Mouse (Mus musculus) large intestine, adult 2 months (tissue): ENCODE measurements around the gene Inhbe. TPM values are rescaled to one million over a fixed set of nuclear protein-coding genes. Genes with fewer than 3 reads are reported as not detected.
A peak's percentile ranks its signal among the peaks of the same experiment; 100 is the strongest.
"Not testable (repeated sequence)": the region's sequence is repeated elsewhere in the genome, so short reads cannot be mapped to it uniquely, and the experiment has no call there.

Experiments
- DNase-seq: peaks from one replicate; pipeline ENCODE4 v3.0.0-alpha.2; 2012; ENCODE audit warnings: low read depth, low spot score
- WGBS: fragments of 180-500 bp; shearing (Covaris S2); methylation state at CpG from one replicate; pipeline ENCODE4 v1.1.7; 2018; 5-methylcytosine and 5-hydroxymethylcytosine counted together
- polyA plus RNA-seq: library from polyadenylated mRNA; depleted of rRNA; stranded (reverse); fragments of >200 nt; gene quantifications from 2 replicates; pipeline ENCODE4 v1.2.3, GENCODE M21; 2012

Inhbe gene
- polyA plus RNA-seq, 1 experiment: not detected

DNA sequence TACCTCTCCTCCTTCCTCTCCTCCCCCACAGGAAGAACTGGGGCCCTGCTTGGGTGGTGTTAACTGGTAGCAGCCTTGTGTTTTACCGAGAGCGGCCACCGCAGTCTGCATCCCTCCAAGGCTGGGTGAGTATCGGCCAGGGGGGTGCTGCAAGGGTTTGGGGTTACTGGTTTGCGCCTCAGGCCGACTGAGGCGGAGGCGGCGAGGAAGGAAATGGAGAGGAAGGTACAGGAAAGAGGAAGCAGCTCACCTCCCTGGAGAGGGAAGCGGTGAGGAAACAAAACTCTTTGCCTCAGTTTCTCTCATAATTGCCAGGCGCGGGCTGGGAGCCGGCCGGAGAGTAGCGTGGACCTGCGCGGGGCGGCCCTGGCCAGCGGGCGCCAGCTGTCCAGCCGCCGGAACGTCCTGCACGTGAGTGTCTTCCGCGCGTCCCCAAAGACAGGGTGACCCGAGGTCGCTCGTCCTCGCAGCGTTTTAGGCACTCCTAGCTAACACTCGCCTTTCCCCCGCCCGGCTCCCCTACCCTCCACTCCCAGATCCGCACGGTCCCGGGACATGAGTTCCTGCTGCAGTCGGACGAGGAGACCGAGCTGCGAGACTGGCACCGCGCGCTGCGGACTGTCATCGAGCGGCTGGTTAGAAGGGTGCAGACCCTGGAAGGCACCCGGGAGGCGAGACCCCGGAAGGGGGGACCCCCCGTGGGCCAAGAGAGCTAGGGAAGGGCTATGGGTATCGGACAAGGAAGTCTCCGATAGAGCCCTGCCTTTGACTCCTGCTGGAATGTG is 28.0 kb downstream of the Inhbe start:
- 3% methylated on average over 54 of the region's 54 CpGs for WGBS
- no peak for DNase-seq

DNA sequence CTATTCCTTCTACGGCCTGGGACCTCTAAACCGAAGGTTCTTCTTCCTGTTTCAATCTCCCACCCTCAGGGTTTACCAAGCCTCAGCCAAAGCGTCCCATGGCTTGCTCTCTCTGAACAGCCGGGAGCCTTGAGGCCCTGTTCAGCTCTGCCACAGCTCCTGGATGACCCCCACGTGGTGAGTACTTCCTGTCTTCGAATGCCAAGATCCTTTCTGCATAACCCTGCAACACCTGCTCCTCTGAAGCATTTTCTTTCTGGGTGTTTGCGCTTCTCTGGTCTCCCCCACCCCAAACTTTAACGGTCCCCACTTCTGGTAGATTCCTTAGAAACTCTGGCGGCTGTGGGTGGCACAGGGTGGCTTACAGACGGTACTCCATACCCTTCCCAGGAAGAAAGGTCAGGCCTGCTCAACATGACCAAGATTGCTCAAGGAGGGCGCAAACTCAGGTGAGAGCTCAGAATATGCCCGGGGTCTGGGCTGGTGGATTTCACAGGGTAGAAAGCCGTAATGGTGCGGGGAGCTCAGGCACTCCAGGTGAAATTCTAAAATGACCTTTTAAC is 28.7 kb downstream of the Inhbe start:
- no peak for DNase-seq
- WGBS: 45% methylated on average over 14 of the region's 14 CpGs

DNA sequence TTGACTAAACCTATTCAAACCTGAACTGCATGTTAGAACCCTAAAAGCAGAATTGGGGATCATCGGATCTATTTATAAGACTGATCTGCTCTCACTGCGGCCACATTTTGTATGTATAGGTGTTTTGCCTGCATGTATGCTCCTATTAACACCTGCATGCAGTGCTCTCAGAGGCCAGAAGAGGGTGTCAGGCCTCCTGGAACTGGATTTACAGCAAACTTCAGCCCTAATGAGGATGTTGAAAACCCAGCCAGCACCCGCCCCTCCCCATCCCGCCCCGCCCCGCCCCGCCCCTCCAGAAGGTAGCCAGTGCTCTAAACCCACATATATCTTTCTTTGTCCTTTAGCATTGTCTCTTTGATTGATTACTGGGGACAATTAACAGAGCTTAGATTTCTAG is 29.7 kb downstream of the Inhbe start:
- 5% methylated on average over 7 of the region's 7 CpGs for WGBS
- peak; percentile 60 for DNase-seq

DNA sequence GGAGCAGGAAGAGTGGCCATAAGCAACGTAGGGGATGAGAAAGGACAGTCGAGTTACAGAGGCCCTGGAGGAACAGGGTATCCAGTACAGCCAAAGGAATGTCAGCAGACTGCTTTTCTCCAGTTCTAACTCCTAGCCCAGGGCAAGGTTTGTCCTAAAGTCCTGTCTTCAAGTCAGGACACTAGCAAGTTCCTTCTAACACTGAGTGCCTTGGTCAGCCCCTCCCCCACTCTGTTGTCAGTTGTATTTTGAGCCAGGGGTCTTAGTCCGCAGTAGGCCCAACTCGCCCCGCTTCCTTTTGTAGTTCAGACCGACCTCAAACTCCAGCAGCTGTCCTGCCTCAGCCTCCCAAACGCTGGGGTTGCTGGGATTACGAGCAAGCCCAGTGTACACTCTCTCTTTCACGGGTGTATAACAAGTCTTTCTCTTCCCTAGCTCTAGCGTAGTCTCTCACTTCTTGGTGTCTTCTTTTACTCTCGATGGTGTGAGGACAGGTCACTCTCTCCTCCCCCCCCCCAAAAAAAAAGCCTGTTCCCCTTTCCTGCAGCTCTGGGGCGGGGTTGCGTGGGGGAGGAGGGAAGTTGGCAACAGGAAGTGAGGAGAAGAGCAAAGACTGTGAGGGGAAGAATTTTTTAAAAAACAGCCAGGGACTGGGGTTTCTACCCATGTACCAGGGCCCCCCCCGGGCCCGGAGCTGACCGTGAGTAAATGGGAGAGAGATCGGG is 30.9 kb downstream of the Inhbe start:
- DNase-seq: no peak
- WGBS: 73% methylated on average over 17 of the region's 17 CpGs

DNA sequence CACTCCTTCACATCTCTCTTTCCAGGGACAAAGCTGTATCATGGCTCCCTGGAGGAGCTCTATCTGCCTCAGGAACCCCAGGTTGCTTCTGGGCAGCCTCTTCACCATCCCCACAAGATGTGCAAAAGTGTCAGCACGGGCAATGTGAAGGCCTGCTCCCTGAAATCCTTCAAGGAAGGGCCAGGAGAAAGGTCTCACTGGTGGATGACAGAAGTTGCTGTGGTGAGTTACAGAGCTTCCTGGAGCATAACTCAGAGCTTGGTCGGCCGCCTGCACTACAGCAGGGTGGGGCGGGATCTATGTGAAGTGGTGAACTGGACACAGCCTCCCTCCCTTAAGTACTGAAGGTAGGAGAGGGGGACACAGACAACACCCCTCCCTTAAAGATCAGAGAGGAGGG is 31.5 kb downstream of the Inhbe start:
- 38% methylated on average over 4 of the region's 4 CpGs for WGBS

DNA sequence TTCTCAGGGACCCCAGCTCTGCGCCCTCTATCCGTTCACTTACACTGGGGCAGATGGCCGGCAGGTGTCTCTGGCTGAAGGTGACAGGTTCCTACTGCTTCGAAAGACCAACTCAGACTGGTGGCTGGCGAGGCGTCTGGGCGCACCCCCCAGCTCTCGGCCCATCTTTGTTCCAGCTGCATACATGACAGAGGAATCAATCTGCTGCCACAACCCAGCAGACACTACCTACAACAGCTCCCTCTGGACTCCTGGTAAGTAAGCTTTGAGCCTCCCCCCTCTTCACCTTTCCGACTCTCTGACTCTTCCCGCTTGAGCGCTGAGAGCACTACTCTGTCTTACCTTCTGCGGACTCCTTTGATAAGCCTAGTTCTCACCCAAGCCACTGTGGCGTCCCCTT is 32.0 kb downstream of the Inhbe start:
- no peak for DNase-seq
- 72% methylated on average over 13 of the region's 13 CpGs for WGBS

More for the DNA sequence above, 31.5 kb downstream of the Inhbe start:
- no peak for DNase-seq

DNA sequence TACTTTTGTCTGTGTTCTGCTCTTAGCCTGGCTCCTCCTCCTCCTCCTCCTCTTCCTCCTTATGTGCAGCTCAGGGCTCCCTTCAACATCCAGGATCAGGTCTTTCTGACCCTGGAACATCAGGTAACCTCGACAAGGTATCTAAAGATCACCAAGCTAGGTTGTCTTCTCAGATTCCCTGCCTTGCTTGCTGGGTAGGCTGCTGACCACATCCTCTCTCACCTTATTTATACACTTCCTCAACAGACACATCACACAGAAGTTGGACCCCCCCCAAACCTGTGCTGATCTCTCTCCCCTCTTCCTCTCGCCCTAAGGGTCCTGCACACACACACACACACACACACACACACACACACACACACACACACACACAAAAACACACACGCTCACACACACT is 32.6 kb downstream of the Inhbe start, which contains the start of gene Arhgap9:
Gene Arhgap9, plus strand, starts transcription at position 344 of the 400 bp plus-strand sequence.
- no peak for DNase-seq
- 80% methylated on average over 3 of the region's 3 CpGs for WGBS

DNA sequence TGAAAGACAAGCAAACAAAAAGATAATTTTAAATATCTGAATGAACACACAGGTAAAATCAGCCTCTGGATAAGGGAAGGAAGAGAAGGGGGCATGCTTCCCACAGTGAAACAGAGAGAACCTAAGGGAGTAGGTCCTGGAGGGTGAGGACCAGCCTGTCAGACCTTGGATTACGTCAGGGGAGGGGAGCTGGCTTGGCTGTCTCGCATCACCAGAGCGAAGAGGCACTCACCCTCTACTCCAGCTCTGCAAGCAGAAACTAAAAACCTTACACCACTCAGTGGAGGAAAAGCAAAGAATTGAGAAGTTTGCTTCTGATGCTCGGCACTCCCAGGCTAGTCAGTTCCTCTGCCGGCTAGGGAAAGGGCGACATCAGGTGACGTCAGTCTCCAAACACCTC is 34.2 kb downstream of the Inhbe start:
- 73% methylated on average over 7 of the region's 7 CpGs for WGBS
- DNase-seq: no peak

DNA sequence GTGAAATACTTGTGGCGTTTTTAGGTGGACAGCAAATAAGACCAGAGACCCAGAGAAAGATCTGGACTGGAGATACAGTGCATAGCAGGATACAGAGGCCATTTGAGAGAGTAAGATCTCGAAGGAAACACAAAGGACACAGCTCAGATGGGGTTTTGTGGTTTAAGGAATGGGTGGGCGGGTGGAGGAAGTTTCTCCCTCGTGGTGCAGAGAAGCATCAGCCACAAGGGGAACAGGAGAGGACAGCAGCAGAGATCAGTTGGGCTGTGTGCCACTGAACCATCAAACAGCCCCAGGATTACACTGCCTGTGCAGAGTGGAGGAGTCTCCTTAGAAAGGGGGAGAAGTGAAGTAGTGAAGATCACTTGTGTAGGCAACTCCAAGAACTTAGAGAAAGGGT is 36.2 kb downstream of the Inhbe start:
- DNase-seq: no peak
- 39% methylated on average over 4 of the region's 4 CpGs for WGBS

DNA sequence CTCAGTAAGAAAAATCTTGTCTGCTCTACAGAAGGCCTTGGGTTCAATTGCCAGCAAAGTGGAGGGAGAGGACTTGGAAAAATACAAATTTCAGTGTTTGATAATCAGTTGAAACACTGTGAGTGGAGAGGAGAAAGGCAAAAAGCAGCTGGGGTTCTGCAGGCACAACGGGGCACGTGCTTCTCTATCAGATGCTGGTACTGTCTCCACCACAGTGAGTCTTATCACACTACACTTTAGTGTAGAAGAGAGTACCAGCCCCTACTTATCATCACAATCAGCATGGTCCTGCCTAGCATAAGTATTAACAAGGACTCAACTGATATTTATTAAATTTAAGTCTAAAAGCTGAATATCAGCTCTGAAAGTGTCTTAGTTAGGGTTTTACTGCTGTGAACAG is 36.9 kb downstream of the Inhbe start:
- no peak for DNase-seq
- 81% methylated on average over 2 of the region's 2 CpGs for WGBS

DNA sequence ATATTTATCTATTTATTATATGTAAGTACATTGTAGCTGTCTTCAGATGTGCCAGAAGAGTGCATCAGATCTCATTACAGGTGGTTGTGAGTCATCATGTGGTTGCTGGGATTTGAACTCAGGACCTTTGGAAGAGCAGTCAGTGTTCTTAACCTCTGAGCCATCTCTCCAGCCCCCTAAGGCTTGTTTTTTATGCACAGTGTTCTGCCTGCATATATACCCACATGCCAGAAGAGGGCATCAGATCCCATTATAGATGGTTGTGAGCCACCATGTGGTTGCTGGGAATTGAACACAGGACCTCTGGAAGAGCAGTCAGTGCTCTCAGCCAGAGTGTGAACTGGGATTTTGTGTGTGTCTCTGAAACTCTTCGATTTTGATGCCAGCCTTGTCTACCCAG is 39.3 kb downstream of the Inhbe start:
- DNase-seq: not testable (repeated sequence)
- 74% methylated on average over 1 of the region's 1 CpGs for WGBS

DNA sequence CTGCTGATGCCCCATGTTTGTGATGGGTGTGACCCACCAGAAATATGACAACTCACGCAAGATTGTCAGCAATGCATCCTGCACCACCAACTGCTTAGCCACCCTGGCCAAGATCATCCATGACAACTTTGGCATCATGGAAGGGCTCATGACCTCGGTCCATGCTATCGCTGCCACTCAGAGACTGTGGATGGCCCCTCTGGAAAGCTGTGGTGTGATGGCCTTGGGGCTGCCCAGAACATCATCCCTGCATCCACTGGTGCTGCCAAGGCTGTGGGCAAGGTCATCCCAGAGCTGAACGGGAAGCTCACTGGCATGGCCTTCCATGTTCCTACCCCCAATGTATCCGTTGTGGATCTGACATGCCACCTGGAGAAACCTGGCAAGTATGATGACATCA is 40.7 kb downstream of the Inhbe start:
- 94% methylated on average over 5 of the region's 5 CpGs for WGBS
- not testable (repeated sequence) for DNase-seq

DNA sequence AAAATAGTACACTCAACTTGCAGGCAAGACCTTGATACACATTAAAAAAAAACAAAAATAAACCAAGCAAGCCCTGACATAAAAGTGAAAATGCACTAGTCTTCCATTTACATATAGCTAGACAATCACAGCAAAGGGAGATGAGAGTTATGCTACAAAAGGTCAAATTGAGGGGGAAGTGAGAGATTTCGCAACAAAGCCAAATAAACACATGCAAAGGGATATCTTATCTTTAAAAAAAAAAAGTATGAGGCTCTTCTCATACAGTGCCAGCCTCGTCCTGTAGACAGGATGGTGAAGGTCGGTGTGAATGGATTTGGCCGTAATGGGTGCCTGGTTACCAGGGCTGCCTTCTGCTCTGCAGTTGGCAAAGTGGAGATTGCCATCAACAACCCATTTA is 41.4 kb downstream of the Inhbe start:
- 55% methylated on average over 4 of the region's 4 CpGs for WGBS

DNA sequence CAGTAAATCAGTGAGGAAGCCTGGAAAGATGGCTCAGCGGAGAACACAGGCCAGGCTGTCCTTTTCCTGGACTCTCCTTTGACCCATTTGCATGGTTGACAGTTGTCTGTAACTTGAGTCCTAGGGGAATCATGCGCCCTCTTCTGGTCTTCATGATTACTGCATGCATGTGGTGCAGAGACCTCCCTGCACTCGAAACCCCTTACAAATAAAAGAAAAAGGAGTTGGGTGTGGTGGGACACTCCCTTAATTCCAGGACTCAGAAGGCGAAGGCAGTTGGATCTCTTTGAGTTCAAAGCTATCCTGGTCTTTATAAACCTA is 41.9 kb downstream of the Inhbe start:
- under 1% methylated on average over 4 of the region's 4 CpGs for WGBS
- DNase-seq: peak; percentile 69

More for the DNA sequence above, 41.4 kb downstream of the Inhbe start:
- no peak for DNase-seq

DNA sequence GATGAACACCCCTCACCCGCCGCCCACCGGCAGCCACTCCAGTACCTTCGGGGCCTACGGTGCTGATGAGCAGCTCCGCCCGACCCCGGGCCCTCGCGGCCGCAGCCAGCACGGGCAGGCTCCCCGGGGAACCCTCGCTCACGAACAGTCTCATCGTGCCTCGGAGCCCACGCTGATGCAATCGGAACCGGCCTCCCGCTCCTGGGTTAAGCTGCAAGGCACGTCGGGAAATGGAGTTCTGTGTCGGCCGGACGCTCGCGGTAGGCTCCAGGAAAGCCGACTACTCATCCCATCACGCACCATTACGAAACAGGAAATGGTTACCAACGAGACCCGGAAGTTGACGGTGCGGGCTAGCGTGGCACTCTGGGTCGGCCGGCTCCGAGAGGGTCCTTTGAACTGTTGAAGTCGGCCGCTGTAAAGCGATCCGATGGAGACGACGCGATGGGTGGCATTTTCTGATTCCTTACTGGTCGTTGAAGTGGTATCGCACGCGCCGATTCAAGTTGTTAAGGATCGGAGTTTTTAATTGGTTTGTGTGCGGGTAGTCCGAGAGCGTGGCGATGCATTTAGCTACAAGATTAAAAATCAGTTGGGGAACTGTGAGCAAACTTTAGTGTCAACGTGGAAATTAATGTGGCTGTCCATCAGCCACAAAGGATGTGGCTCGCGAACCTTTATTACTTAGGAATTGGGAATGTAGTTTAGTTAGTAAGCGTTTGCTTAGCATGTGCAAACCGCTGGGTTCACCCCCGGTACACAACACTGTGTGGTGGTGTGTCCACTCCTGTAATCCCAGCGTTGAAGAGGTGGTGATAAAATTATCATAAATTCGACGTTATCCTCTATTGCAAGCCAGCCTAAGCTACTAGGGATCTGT is 42.5 kb downstream of the Inhbe start, which contains the start of gene Mars:
Gene Mars, minus strand, starts transcription at position 311 of the 880 bp plus-strand sequence.
- under 1% methylated on average over 65 of the region's 65 CpGs for WGBS
- DNase-seq: peak; percentile 98

DNA sequence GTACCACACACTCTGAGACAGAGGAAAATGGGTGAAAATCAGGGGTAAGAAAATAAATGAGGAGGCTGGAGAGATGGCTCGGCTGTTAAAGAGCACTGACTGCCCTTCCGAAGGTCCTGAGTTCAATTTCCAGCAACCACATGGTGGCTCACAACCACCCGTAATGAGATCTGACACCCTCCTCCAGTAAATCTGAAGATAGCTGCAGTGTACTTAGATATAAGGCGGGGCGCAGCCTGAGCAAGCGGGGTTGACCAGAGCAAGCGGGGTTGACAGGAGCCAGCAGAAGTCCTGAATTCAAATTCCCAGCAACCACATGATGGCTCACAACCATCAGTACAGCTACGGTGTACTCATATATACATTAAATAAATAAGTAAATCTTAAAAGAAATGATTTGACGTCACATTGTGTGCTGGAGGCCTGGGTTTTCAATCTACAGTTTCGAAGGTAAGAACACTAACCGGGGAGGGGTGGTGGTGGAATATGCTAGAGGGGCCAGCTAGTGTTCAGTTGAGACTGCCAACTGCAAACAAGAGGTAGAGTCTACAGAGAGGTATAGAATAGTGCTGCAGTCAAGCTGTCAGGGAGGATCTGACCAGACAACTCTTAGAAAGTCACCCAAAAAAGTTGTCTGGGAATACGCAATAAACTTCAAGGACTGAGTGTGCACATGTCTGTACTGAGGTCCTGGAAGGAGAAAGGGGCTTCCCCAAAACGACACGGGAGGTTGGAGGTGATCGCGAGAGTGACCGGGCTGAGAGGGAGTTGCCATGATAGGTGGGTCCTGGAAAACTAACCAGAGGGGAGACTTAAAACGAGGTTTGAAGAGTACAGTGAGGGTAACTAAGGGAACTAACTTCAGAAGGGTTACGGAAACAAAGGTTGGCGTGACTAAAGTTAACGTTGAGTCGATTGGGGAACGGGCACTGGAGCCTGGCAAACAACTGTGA is 43.4 kb downstream of the Inhbe start:
- 23% methylated on average over 23 of the region's 23 CpGs for WGBS
- no peak for DNase-seq

DNA sequence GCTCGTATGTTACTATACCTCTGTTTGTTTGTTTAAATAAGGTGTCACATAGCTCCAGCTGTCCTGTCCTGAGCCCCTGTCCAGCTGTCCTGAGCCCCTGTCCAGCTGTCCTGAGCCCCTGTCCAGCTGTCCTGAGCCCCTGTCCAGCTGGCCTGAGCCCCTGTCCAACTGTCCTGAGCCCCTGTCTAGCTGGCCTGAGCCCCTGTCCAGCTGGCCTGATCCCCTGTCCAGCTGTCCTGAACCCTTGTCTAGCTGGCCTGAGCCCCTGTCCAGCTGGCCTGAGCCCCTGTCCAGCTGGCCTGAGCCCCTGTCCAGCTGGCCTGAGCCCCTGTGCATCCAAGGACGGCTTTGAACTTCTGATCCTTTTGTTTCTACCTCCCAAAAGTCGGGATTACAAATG is 45.0 kb downstream of the Inhbe start:
- WGBS: 81% methylated on average over 3 of the region's 3 CpGs

DNA sequence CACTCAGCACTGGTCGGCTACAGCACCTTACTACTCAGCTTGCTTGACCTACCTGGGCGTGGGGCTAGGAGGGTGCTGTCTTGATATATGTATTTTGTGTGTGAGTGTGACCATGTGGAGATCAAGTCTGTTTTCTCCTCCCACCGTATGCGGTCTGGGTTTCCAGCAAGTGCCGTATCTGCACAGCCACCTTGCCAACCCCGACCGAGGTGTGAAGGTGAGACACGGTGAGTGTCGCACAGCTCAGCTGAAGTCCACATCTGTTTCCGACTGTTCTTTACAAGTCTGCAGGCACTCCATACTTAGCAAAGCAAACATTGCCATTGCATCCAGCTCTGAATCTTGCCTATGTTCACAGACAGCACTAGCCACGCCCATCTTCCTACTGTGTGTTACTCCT is 51.1 kb downstream of the Inhbe start:
- 91% methylated on average over 11 of the region's 11 CpGs for WGBS
- no peak for DNase-seq

More for the DNA sequence above, 45.0 kb downstream of the Inhbe start:
- not testable (repeated sequence) for DNase-seq

DNA sequence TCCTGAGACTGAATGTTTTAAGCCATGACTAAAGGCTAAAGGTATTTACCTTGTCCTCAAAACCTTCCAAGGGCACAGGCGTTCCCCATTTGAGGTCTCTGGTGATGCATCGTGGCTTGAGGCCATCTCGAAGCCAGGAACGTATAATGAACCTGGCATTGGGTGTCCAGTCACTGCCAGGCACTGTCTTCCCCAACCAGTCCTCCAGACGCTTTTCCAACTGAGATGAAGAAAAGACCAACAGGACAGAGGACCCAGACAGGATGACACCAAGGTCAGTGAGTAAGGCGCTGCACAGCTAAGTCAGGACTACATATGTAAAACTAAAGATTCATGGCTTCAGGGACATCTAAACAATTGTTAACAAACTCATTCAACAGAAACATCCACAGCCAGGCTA is 53.9 kb downstream of the Inhbe start:
- DNase-seq: no peak
- 94% methylated on average over 6 of the region's 6 CpGs for WGBS
